12 mouse cellular contexts compared by ENCODE assay signal in the genomic region with DNA sequence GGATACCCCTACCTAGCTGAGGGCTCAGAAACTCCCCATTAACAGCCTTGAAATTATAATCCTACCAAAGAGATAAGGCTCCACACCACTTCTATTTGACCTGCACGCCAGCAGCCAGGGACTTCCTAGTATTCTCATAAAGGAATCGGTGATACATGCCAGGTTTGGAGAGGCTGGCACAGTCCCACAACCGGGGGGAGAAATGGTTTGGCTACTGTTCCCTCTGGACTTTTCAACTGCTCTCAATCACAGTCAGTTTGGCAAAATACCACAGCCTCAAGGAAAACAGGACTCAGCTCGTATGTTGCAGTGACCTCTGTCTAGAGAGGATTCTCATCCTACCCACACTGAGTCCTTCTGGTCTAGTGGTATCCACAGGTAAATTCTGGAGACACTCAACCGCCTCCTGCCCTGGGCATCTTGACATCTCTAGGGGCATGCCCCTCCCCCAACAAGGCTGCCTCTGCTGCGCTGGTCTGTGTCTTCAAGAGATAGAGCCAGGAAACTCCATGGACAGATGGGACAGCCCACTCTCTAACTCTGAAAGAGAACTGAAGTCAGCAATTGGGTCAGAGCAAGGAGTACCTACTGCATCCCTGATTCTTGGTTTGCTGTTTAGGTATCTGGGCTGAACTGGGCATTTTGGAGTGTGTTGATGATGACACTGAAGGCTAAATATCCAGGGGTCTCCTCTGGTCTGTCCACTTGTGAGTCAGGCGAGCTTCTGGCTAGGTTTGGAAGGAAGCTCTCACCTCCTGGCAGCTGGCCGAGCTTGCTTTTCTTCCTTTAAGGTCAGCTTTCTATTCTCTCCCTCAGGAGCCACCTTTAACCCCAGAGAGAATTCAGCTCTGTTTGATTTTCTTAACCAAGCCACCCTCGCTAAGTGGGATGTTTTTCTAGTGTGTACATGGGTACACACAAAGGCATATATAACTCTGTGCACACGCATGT.
DNase-seq lines count a peak whose midpoint lies in the region; ATAC-seq and TF ChIP-seq lines count a peak whose summit lies in the region.
"Had no signal": no experiment of that assay in that cellular context is flagged by ENCODE, and none has a peak within 500 bp of the region (broad histone marks: within the 10 kb centered on the region; RNA-seq: fewer than 3 reads in every experiment).

No protein-coding gene starts in this region.

- no peak overlapping the region for H3K4me3 ChIP-seq in gastrocnemius, adult 2 months
- no peak overlapping the region for H3K4me3 ChIP-seq in heart, embryonic 14.5 days (ENCODE audit: control insufficient read depth in 1 of 2, insufficient read depth in 1 of 2, low read depth in 1 of 2, low read length in 2 of 2)
- H3K4me3 ChIP-seq: limb, embryonic 13.5 days; neural tube, embryonic 13.5 days had no signal

- no peak overlapping the region for H3K4me2 ChIP-seq in heart, embryonic 14.5 days (ENCODE audit: low read length)
- H3K4me2 ChIP-seq: limb, embryonic 13.5 days; neural tube, embryonic 13.5 days had no signal

- peaks cover 19 to 25% of the 10 kb centered on the region in 2 experiments for H3K4me1 ChIP-seq in heart, embryonic 14.5 days (ENCODE audit: control insufficient read depth in 2 of 2, insufficient read depth in 2 of 2, low read length in 2 of 2)

- intact Hi-C loops in gastrocnemius, adult 2 months (cut with DNase I): no loop called here
- intact Hi-C loops in left cerebral cortex, postnatal 4 days (cut with DNase I): no loop called here

- no peak overlapping the region for H3K27ac ChIP-seq in gastrocnemius, adult 2 months
- peak overlapping the region; percentile 8 to 46; a peak in 3 of 4 replicates for H3K27ac ChIP-seq in heart, embryonic 14.5 days (replicated peaks in 1 of 2; ENCODE audit: control insufficient read depth in 1 of 2, insufficient read depth in 1 of 2, low read depth in 2 of 2, low read length in 2 of 2)
- H3K27ac ChIP-seq: limb, embryonic 13.5 days; macrophage; neural tube, embryonic 13.5 days had no signal

- no peak overlapping the region; the same call in 1 of the 2 replicates for H3K9ac ChIP-seq in heart, embryonic 14.5 days (ENCODE audit: low read length)
- H3K9ac ChIP-seq: limb, embryonic 13.5 days; neural tube, embryonic 13.5 days had no signal

- no peak for ATAC-seq in heart, embryonic 14.5 days (ENCODE audit: insufficient number of reproducible peaks, insufficient read depth, low FRiP score, low read depth)

- TF ChIP-seq CTCF in gastrocnemius, adult 2 months (IDR thresholded peaks at IDR 0.05): no peak

- peak; percentile 8 for DNase-seq in gastrocnemius, adult 2 months
- no peak for DNase-seq in gastrocnemius, adult 8-10 months (ENCODE audit: low spot score in 2 of 2)
- DNase-seq in left cerebral cortex, adult 18-20 months (ENCODE audit: low spot score in 2 of 2): peak; percentile 43 to 60
- no peak for DNase-seq in left cerebral cortex, adult 11 months (ENCODE audit: low spot score)
- DNase-seq in left cerebral cortex, postnatal 4 days: peak; percentile 65
- no peak for DNase-seq in MN1 (ENCODE audit: low spot score)
- no peak for DNase-seq in kidney, adult 18-20 months
- DNase-seq: cerebellum, postnatal 25 days had no signal

- H3K27me3 ChIP-seq in heart, embryonic 14.5 days (ENCODE audit: control insufficient read depth, insufficient read depth, low read length): peaks cover 6% of the 10 kb centered on the region; the same call in 1 of the 2 replicates
- H3K27me3 ChIP-seq: limb, embryonic 13.5 days had no signal

- 44% methylated on average over 10 of the region's 10 CpGs for WGBS in heart, embryonic 14.5 days

- H3K9me3 ChIP-seq in heart, embryonic 14.5 days (ENCODE audit: control insufficient read depth, low read length): no peaks in the 10 kb centered on the region
- H3K9me3 ChIP-seq: limb, embryonic 13.5 days; neural tube, embryonic 13.5 days had no signal

- no peaks in the 10 kb centered on the region for H3K36me3 ChIP-seq in heart, embryonic 14.5 days (ENCODE audit: control insufficient read depth, insufficient read depth, low read length)
- H3K36me3 ChIP-seq: limb, embryonic 13.5 days; neural tube, embryonic 13.5 days had no signal

Comparison
In these comparisons a context has a peak if more than half of its experiments do, and no peak if none do; other contexts are left out.
1. DNase-seq: peak in gastrocnemius, adult 2 months (single experiment), left cerebral cortex, adult 18-20 months (2 of 2) and left cerebral cortex, postnatal 4 days (single experiment); none in gastrocnemius, adult 8-10 months (0 of 2), left cerebral cortex, adult 11 months (single experiment), MN1 (single experiment) and kidney, adult 18-20 months (single experiment).